Mouse (Mus musculus) frontal cortex, postnatal 10 days (tissue): ENCODE measurements around the gene Edar.

Source experiments
- DNase-seq, 2 experiments: peaks; one replicate each; pipeline ENCODE4 v3.0.0; 2022; ENCODE audit warnings: low spot score in 2 of 2, mixed read lengths in 1 of 2

The Edar gene

GRCm38 (mm10) chr10:58601946-58602345, 73.5 kb downstream of the Edar start:
- DNase-seq, result peak in 1 of 2 experiments; percentile 5

- DNase-seq, result peak in 1 of 2 experiments; percentile 50
Observed at GRCm38 (mm10) chr10:58601431-58601901, 74.0 kb downstream of the Edar start.

- peak in 1 of 2 experiments; percentile 8 for DNase-seq
Observed at GRCm38 (mm10) chr10:58600983-58601382, 74.5 kb downstream of the Edar start.

GRCm38 (mm10) chr10:58600151-58600550, 75.3 kb downstream of the Edar start:
- peak in 1 of 2 experiments; percentile 2 for DNase-seq

- DNase-seq, result no peak
Observed at GRCm38 (mm10) chr10:58595821-58596220, 79.6 kb downstream of the Edar start.

- DNase-seq, result no peak
Observed at GRCm38 (mm10) chr10:58595197-58595596, 80.3 kb downstream of the Edar start.

- DNase-seq, result no peak
Observed at GRCm38 (mm10) chr10:58594486-58594885, 81.0 kb downstream of the Edar start.

- DNase-seq, result no peak
Observed at GRCm38 (mm10) chr10:58585427-58586223, 89.8 kb downstream of the Edar start.

GRCm38 (mm10) chr10:58560521-58560920, 114.9 kb downstream of the Edar start:
- DNase-seq, result no peak

GRCm38 (mm10) chr10:58559901-58560300, 115.6 kb downstream of the Edar start:
- peak in 1 of 2 experiments; percentile 23 for DNase-seq

GRCm38 (mm10) chr10:58559098-58559497, 116.4 kb downstream of the Edar start:
- peak in 1 of 2 experiments; percentile 30 for DNase-seq

GRCm38 (mm10) chr10:58554693-58555387, 120.6 kb downstream of the Edar start:
- DNase-seq, result no peak
